Mouse (Mus musculus) liver, embryonic 14.5 days (tissue): ENCODE measurements around the gene Fh1. TPM values are rescaled to one million over a fixed set of nuclear protein-coding genes. Genes with fewer than 3 reads are reported as not detected.

Experiments used
- ATAC-seq: fragments of 200-750 bp; cut with Nextera tagmentation; 2 replicates; pipeline ENCODE4 v1.8.0; 2017; ENCODE audit warnings: moderate number of reproducible peaks, mild to moderate bottlenecking, moderate library complexity; ENCODE audit not compliant: insufficient read depth
- DNase-seq, 3 experiments: peaks; one replicate each; pipeline ENCODE4 v3.0.0-alpha.2; 2012 to 2013; ENCODE audit warnings: low read depth in 3 of 3, low spot score in 3 of 3
- H3K27ac ChIP-seq: fragments of 300-500 bp; sonication (generic); 2 replicates; pipeline ENCODE4 v1.5.1; 2014; ENCODE audit warnings: moderate library complexity, mild to moderate bottlenecking, control low read depth, inconsistent platforms
- H3K27me3 ChIP-seq: fragments of 300-500 bp; sonication (generic); 2 replicates; pipeline ENCODE4 v1.6.1; 2014; ENCODE audit warnings: mild to moderate bottlenecking, low read length, moderate library complexity; ENCODE audit not compliant: control insufficient read depth, insufficient read depth
- H3K36me3 ChIP-seq: fragments of 300-500 bp; sonication (generic); replicated peaks from 2 replicates; pipeline ENCODE4 v1.6.1; 2014; ENCODE audit warnings: low read depth; ENCODE audit not compliant: control insufficient read depth, insufficient read depth
- H3K4me1 ChIP-seq, 2 experiments: fragments of 200-500 bp in 1 of 2; fragments of 300-500 bp in 1 of 2; sonication (generic) in 1 of 2; replicated peaks; 2 replicates each; pipeline ENCODE4 v1.6.1; 2012 to 2014; ENCODE audit warnings: antibody characterized with exemption in 1 of 2, inconsistent platforms in 1 of 2, low read length in 1 of 2; ENCODE audit not compliant: control insufficient read depth in 2 of 2, insufficient read depth in 2 of 2
- H3K4me2 ChIP-seq: fragments of 300-500 bp; sonication (generic); 2 replicates; pipeline ENCODE4 v1.6.1; 2014; ENCODE audit warnings: low read depth, mild to moderate bottlenecking, control low read depth, moderate library complexity
- H3K4me3 ChIP-seq, 2 experiments: fragments of 200-500 bp in 1 of 2; fragments of 300-500 bp in 1 of 2; sonication (generic) in 1 of 2; 2 replicates each; pipeline ENCODE4 v1.5.1; 2012 to 2014; ENCODE audit warnings: low read depth in 2 of 2, low read length in 2 of 2, mild to moderate bottlenecking in 2 of 2, control low read depth in 1 of 2, inconsistent platforms in 1 of 2, moderate library complexity in 1 of 2; ENCODE audit not compliant: insufficient read depth in 1 of 2
- H3K9ac ChIP-seq: fragments of 300-500 bp; sonication (generic); replicated peaks from 2 replicates; pipeline ENCODE4 v1.6.1; 2014; ENCODE audit warnings: mild to moderate bottlenecking, control low read depth, moderate library complexity
- H3K9me3 ChIP-seq: fragments of 300-500 bp; sonication (generic); 2 replicates; pipeline ENCODE4 v1.6.1; 2016; ENCODE audit warnings: low read length, mixed read lengths; ENCODE audit not compliant: control insufficient read depth
- CTCF ChIP-seq: IDR thresholded peaks from 2 replicates; pipeline ENCODE4 v1.5.1; 2016; ENCODE audit warnings: antibody characterized with exemption, low read depth, control low read depth
- EP300 ChIP-seq: IDR thresholded peaks from 2 replicates; pipeline ENCODE4 v1.6.1; 2016; ENCODE audit warnings: antibody characterized with exemption, low read depth
- WGBS: fragments of 180-500 bp; shearing (Covaris S2); extraction: QIAGEN DNeasy Blood & Tissue Kit; methylation state at CpG from one replicate; pipeline ENCODE4 v1.1.7; 2014; ENCODE audit not compliant: insufficient replicate concordance; 5-methylcytosine and 5-hydroxymethylcytosine counted together
- polyA plus RNA-seq, 2 experiments: library from polyadenylated mRNA; depleted of rRNA in 1 of 2; stranded (reverse) in 1 of 2; unstranded in 1 of 2; fragments of >200 nt; fragmentation: Nextera tagmentation in 1 of 2; extraction: Ambion mirVana in 1 of 2; gene quantifications; 2 replicates each; pipeline versions ENCODE4 v1.2.1 to v1.2.3; 2012 to 2014

The Fh1 gene
- polyA plus RNA-seq, 2 experiments: 56.1 to 96.6 TPM

GRCm38 (mm10) chr1:175585267-175585666, 40.2 kb downstream of the Fh1 start:
- Histone ChIP-seq H3K4me2 (no peak overlapping the region), H3K9ac (no peak overlapping the region), H3K27me3 (no peaks in the 10 kb centered on the region), H3K36me3 (no peaks in the 10 kb centered on the region), H3K4me3 (no peak overlapping the region), H3K27ac (no peak overlapping the region), H3K9me3 (no peaks in the 10 kb centered on the region), H3K4me1 (no peaks in the 10 kb centered on the region)
- DNase-seq (no peak), ATAC-seq (no peak)
- TF ChIP-seq EP300: no peak
- TF ChIP-seq CTCF: no peak
- WGBS: 36% methylated on average over 2 of the region's 2 CpGs

- H3K9me3 ChIP-seq: no peaks in the 10 kb centered on the region
- no peak for DNase-seq
- H3K27ac ChIP-seq: no peak overlapping the region
- no peaks in the 10 kb centered on the region for H3K4me1 ChIP-seq
- ATAC-seq: no peak
- 66% methylated on average over 4 of the region's 4 CpGs for WGBS
- TF ChIP-seq EP300 (no peak), CTCF (no peak)
- H3K9ac ChIP-seq: no peak overlapping the region
- H3K36me3 ChIP-seq: no peaks in the 10 kb centered on the region
- no peaks in the 10 kb centered on the region for H3K27me3 ChIP-seq
- H3K4me3 ChIP-seq: no peak overlapping the region
- no peak overlapping the region for H3K4me2 ChIP-seq
These were observed 42.6 kb downstream of the Fh1 start for GRCm38 (mm10) chr1:175582799-175583198.

GRCm38 (mm10) chr1:175580346-175580745, 45.1 kb downstream of the Fh1 start:
- Histone ChIP-seq H3K27me3 (no peaks in the 10 kb centered on the region), H3K9me3 (no peaks in the 10 kb centered on the region), H3K4me2 (no peak overlapping the region), H3K4me1 (no peaks in the 10 kb centered on the region), H3K27ac (no peak overlapping the region), H3K9ac (no peak overlapping the region), H3K4me3 (no peak overlapping the region), H3K36me3 (no peaks in the 10 kb centered on the region)
- DNase-seq (no peak), ATAC-seq (no peak)
- TF ChIP-seq CTCF (no peak), EP300 (no peak)
- 64% methylated on average over 7 of the region's 7 CpGs for WGBS

GRCm38 (mm10) chr1:175579598-175580235, 45.7 kb downstream of the Fh1 start:
- TF ChIP-seq EP300: no peak
- TF ChIP-seq CTCF: no peak
- no peak overlapping the region for H3K9ac ChIP-seq
- H3K4me3 ChIP-seq: no peak overlapping the region
- ATAC-seq (no peak), DNase-seq (no peak)
- WGBS: 64% methylated on average over 9 of the region's 9 CpGs
- H3K9me3 ChIP-seq: no peaks in the 10 kb centered on the region
- H3K36me3 ChIP-seq: no peaks in the 10 kb centered on the region
- H3K4me1 ChIP-seq: no peaks in the 10 kb centered on the region
- no peak overlapping the region for H3K4me2 ChIP-seq
- H3K27ac ChIP-seq: no peak overlapping the region
- no peaks in the 10 kb centered on the region for H3K27me3 ChIP-seq

GRCm38 (mm10) chr1:175578425-175579096, 46.9 kb downstream of the Fh1 start:
- Histone ChIP-seq H3K27me3 (no peaks in the 10 kb centered on the region), H3K4me3 (no peak overlapping the region), H3K9me3 (no peaks in the 10 kb centered on the region), H3K36me3 (no peaks in the 10 kb centered on the region), H3K4me2 (no peak overlapping the region), H3K4me1 (no peaks in the 10 kb centered on the region), H3K27ac (no peak overlapping the region), H3K9ac (no peak overlapping the region)
- 55% methylated on average over 2 of the region's 2 CpGs for WGBS
- DNase-seq (no peak), ATAC-seq (no peak)
- TF ChIP-seq EP300 (no peak), CTCF (no peak)
